Mouse (Mus musculus): ENCODE measurements around the gene Aqp2.

GRCm38 (mm10) chr15:99619821-99620220, 41.0 kb downstream of the Aqp2 start:
- TF ChIP-seq CTCF (conservative IDR thresholded peaks at IDR 0.05; ENCODE audit: insufficient read depth, insufficient read length, low read depth, low read length) = no peak
- no peak for TF ChIP-seq POLR2A (IDR thresholded peaks at IDR 0.05; ENCODE audit: low read depth, low read length)
